Mouse (Mus musculus) G1E (cell line): ENCODE data around the gene Pcolce. TPM values are rescaled to one million over a fixed set of nuclear protein-coding genes. Genes with fewer than 3 reads are reported as not detected.

Source experiments
- ATAC-seq: 2 replicates; pipeline ENCODE4 v1.8.0; 2016; ENCODE audit warnings: mild to moderate bottlenecking; ENCODE audit not compliant: insufficient number of reproducible peaks, poor library complexity, low FRiP score, severe bottlenecking; ENCODE audit errors: extremely low read depth
- DNase-seq: peaks from one replicate; pipeline ENCODE4 v3.0.0; 2012; ENCODE audit warnings: low spot score
- H3K27me3 ChIP-seq: 2 replicates; pipeline ENCODE4 v1.6.1; 2012; ENCODE audit warnings: mild to moderate bottlenecking, low read length, inconsistent platforms; ENCODE audit not compliant: insufficient read depth
- H3K36me3 ChIP-seq: replicated peaks from 2 replicates; pipeline ENCODE3; 2012; ENCODE audit warnings: mild to moderate bottlenecking, inconsistent platforms
- H3K4me1 ChIP-seq: 2 replicates; pipeline ENCODE4 v1.6.1; 2012; ENCODE audit warnings: low read depth, low read length, inconsistent platforms, mixed read lengths; ENCODE audit not compliant: insufficient read depth
- H3K4me3 ChIP-seq: 2 replicates; pipeline ENCODE4 v1.5.1; 2012; ENCODE audit warnings: low read depth, mild to moderate bottlenecking, inconsistent platforms, low read length, moderate library complexity, mixed read lengths
- H3K9me3 ChIP-seq: replicated peaks from 2 replicates; pipeline ENCODE4 v1.6.1; 2012; ENCODE audit warnings: inconsistent platforms
- CTCF ChIP-seq: IDR thresholded peaks from 2 replicates; pipeline ENCODE4 v1.5.1; 2012; ENCODE audit warnings: low read depth, low read length, inconsistent platforms, mixed read lengths
- GATA1 ChIP-seq: IDR thresholded peaks from 2 replicates; pipeline ENCODE4 v1.6.1; 2012; ENCODE audit warnings: borderline replicate concordance, low read length, inconsistent platforms, mixed read lengths
- GATA2 ChIP-seq: IDR thresholded peaks from 2 replicates; pipeline ENCODE4 v1.6.1; 2012; ENCODE audit warnings: low read depth, low read length, inconsistent platforms, borderline replicate concordance
- POLR2AphosphoS5 ChIP-seq: IDR thresholded peaks from 2 replicates; pipeline ENCODE4 v1.6.1; 2012; ENCODE audit warnings: low read depth, low read length, inconsistent platforms; ENCODE audit not compliant: insufficient replicate concordance
- TAL1 ChIP-seq: conservative IDR thresholded peaks from 2 replicates; pipeline ENCODE4 v1.6.1; 2012; ENCODE audit warnings: low read depth, low read length, inconsistent platforms, mixed read lengths
- polyA plus RNA-seq: library from polyadenylated mRNA; stranded (reverse); fragments of >175 nt; gene quantifications from 2 replicates; pipeline ENCODE4 v1.2.3, GENCODE M21; 2012
- total RNA-seq, 2 experiments: library from RNA; stranded (forward) in 1 of 2; stranded (reverse) in 1 of 2; fragments of 200-1000 nt in 1 of 2; fragments of >200 nt in 1 of 2; fragmentation: Nextera tagmentation in 1 of 2; gene quantifications; 2 replicates each; pipeline ENCODE4 v1.2.3; 2014 to 2017

Pcolce gene
- total and polyA plus RNA-seq, 3 experiments = 0.16 to 0.17 TPM; not detected in 1

- no peak overlapping the region for H3K4me3 ChIP-seq
- TF ChIP-seq CTCF (no peak), TAL1 (no peak), POLR2AphosphoS5 (no peak), GATA1 (no peak), GATA2 (no peak)
- H3K9me3 ChIP-seq = no peaks in the 10 kb centered on the region
- H3K27me3 ChIP-seq = peaks cover 39% of the 10 kb centered on the region
- peaks cover 31% of the 10 kb centered on the region for H3K36me3 ChIP-seq
- DNase-seq = no peak
- no peak for ATAC-seq
- peaks cover 50% of the 10 kb centered on the region for H3K4me1 ChIP-seq
Measured at GRCm38 (mm10) chr5:137610056-137610455, 3.5 kb downstream of the Pcolce start.

GRCm38 (mm10) chr5:137609292-137609691 lies 4.3 kb downstream of the Pcolce start:
- no peak overlapping the region for H3K4me3 ChIP-seq
- peaks cover 39% of the 10 kb centered on the region for H3K27me3 ChIP-seq
- peaks cover 54% of the 10 kb centered on the region for H3K4me1 ChIP-seq
- DNase-seq (no peak), ATAC-seq (no peak)
- no peak for TF ChIP-seq GATA2
- H3K36me3 ChIP-seq = peaks cover 34% of the 10 kb centered on the region
- H3K9me3 ChIP-seq = no peaks in the 10 kb centered on the region

GRCm38 (mm10) chr5:137608654-137609190 lies 4.9 kb downstream of the Pcolce start:
- DNase-seq (no peak), ATAC-seq (no peak)
- peaks cover 55% of the 10 kb centered on the region for H3K4me1 ChIP-seq
- peaks cover 36% of the 10 kb centered on the region for H3K27me3 ChIP-seq
- peaks cover 36% of the 10 kb centered on the region for H3K36me3 ChIP-seq
- H3K4me3 ChIP-seq = no peak overlapping the region
- TF ChIP-seq POLR2AphosphoS5 (no peak), TAL1 (no peak), CTCF (no peak), GATA2 (no peak), GATA1 (no peak)
- H3K9me3 ChIP-seq = no peaks in the 10 kb centered on the region

- Histone ChIP-seq H3K9me3 (no peaks in the 10 kb centered on the region), H3K4me1 (peaks cover 52% of the 10 kb centered on the region), H3K27me3 (peaks cover 31% of the 10 kb centered on the region), H3K36me3 (peaks cover 37% of the 10 kb centered on the region), H3K4me3 (no peak overlapping the region)
- ATAC-seq (no peak), DNase-seq (no peak)
- TF ChIP-seq CTCF (no peak), GATA1 (no peak), GATA2 (no peak), POLR2AphosphoS5 (no peak), TAL1 (no peak)
Measured at GRCm38 (mm10) chr5:137607860-137608653, 5.5 kb downstream of the Pcolce start.

GRCm38 (mm10) chr5:137601365-137601729 lies 12.2 kb downstream of the Pcolce start:
- ATAC-seq (no peak), DNase-seq (no peak)
- H3K27me3 ChIP-seq = no peaks in the 10 kb centered on the region
- no peak for TF ChIP-seq TAL1
- TF ChIP-seq CTCF = no peak
- no peak for TF ChIP-seq POLR2AphosphoS5
- no peak for TF ChIP-seq GATA1
- TF ChIP-seq GATA2 = no peak
- peaks cover 43% of the 10 kb centered on the region for H3K36me3 ChIP-seq
- no peaks in the 10 kb centered on the region for H3K9me3 ChIP-seq
- H3K4me1 ChIP-seq = peaks cover 70% of the 10 kb centered on the region
- H3K4me3 ChIP-seq = peak overlapping the region; percentile 76

- peak; percentile 92 for ATAC-seq
- H3K4me1 ChIP-seq = peaks cover 67% of the 10 kb centered on the region
- no peak for TF ChIP-seq TAL1
- TF ChIP-seq CTCF = no peak
- TF ChIP-seq GATA1 = no peak
- TF ChIP-seq POLR2AphosphoS5 = no peak
- no peak for TF ChIP-seq GATA2
- no peaks in the 10 kb centered on the region for H3K27me3 ChIP-seq
- H3K4me3 ChIP-seq = peak within 1 kb of the TSS; percentile 76
- H3K9me3 ChIP-seq = no peaks in the 10 kb centered on the region
- H3K36me3 ChIP-seq = peaks cover 40% of the 10 kb centered on the region
- peak; percentile 95 for DNase-seq
Measured at GRCm38 (mm10) chr5:137600619-137601364, 12.8 kb downstream of the Pcolce start, which contains the start of gene Mospd3. Mospd3 (minus strand) TSS chr5:137601058.
